Mouse (Mus musculus) liver, adult 2 months (tissue): ENCODE results near the gene Slc16a4.

ENCODE experiments used
- CTCF ChIP-seq: fragments of 200-500 bp; IDR thresholded peaks from 2 replicates; pipeline ENCODE4 v1.5.1; 2011; ENCODE audit warnings: low read depth, low read length, control low read depth
- POLR2A ChIP-seq: fragments of 200-500 bp; IDR thresholded peaks from 2 replicates; pipeline ENCODE4 v1.6.1; 2011; ENCODE audit warnings: low read length, control low read depth; ENCODE audit not compliant: insufficient read depth; ENCODE audit errors: extremely low read depth

DNA sequence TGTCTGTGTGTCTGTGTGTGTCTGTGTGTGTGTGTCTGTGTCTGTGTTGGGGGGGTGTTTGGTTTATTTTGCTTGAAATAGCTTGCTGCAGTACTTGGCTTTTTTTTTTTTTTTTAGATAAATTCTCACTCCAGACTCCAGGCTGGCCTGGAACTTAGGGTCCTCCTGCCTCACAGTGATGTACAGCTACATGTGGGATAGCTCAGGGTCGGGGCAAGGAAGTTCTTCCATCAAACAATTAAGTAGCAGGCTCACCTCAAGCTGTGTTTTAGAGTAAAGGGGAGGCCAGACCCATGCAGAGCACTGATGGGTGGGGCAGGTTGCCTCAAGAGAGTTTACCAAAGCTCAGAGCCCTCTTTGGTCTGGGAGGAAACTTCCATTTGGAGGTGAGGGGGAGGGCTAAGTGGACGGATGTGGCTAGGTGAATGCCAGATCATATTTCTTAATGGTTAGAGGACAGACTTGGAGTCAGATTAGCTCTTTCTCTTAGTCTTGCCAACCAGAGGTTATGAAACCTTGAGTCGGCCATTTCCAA lies 66.7 kb downstream of the Slc16a4 start:
- TF ChIP-seq CTCF (no peak), POLR2A (no peak)
